Mouse (Mus musculus) thymus, adult 2 months (tissue): Measurements from ENCODE around the gene Olfr1289. TPM values are rescaled to one million over a fixed set of nuclear protein-coding genes. Genes with fewer than 3 reads are reported as not detected.

Experiments
- DNase-seq: peaks from one replicate; pipeline ENCODE4 v3.0.0; 2021
- H3K27ac ChIP-seq: fragments of 200-500 bp; 2 replicates; pipeline ENCODE4 v1.5.1; 2012; ENCODE audit warnings: low read length, control low read depth; ENCODE audit not compliant: control insufficient read depth, insufficient read depth
- H3K27me3 ChIP-seq: fragments of 200-500 bp; 2 replicates; pipeline ENCODE4 v1.6.1; 2012; ENCODE audit warnings: mild to moderate bottlenecking, low read length, moderate library complexity, mixed read lengths; ENCODE audit not compliant: control insufficient read depth, insufficient read depth
- H3K36me3 ChIP-seq: fragments of 200-500 bp; 2 replicates; pipeline ENCODE4 v1.6.1; 2012; ENCODE audit warnings: mild to moderate bottlenecking, low read length, moderate library complexity; ENCODE audit not compliant: control insufficient read depth, insufficient read depth
- H3K4me1 ChIP-seq: fragments of 200-500 bp; replicated peaks from 2 replicates; pipeline ENCODE4 v1.6.1; 2012; ENCODE audit warnings: low read length; ENCODE audit not compliant: control insufficient read depth, insufficient read depth
- H3K4me3 ChIP-seq: fragments of 200-500 bp; 2 replicates; pipeline ENCODE4 v1.5.1; 2012; ENCODE audit warnings: mild to moderate bottlenecking, low read length, control low read depth, moderate library complexity; ENCODE audit not compliant: control insufficient read depth, insufficient read depth
- CTCF ChIP-seq: fragments of 200-500 bp; IDR thresholded peaks from 2 replicates; pipeline ENCODE4 v1.5.1; 2012; ENCODE audit warnings: mild to moderate bottlenecking, control low read depth, low read length, moderate library complexity, borderline replicate concordance; ENCODE audit not compliant: control insufficient read depth, poor library complexity, insufficient read depth; ENCODE audit errors: extremely low read depth
- POLR2A ChIP-seq: fragments of 200-500 bp; IDR thresholded peaks from 2 replicates; pipeline ENCODE4 v1.6.1; 2012; ENCODE audit warnings: mild to moderate bottlenecking, low read length, control low read depth, moderate library complexity; ENCODE audit not compliant: control insufficient read depth, poor library complexity, insufficient read depth; ENCODE audit errors: extremely low read depth
- WGBS: fragments of 180-500 bp; shearing (Covaris S2); methylation state at CpG from one replicate; pipeline ENCODE4 v1.1.7; 2018; 5-methylcytosine and 5-hydroxymethylcytosine counted together
- polyA plus RNA-seq: library from polyadenylated mRNA; depleted of rRNA; stranded (reverse); fragments of >200 nt; gene quantifications from 2 replicates; pipeline ENCODE4 v1.2.3, GENCODE M21; 2012; rRNA removed

The Olfr1289 gene
- polyA plus RNA-seq = not detected in 2 replicates

- Histone ChIP-seq H3K36me3 (no peaks in the 10 kb centered on the region), H3K27ac (no peak within 1 kb of the TSS), H3K4me1 (no peaks in the 10 kb centered on the region), H3K4me3 (no peak within 1 kb of the TSS), H3K27me3 (no peaks in the 10 kb centered on the region)
- TF ChIP-seq POLR2A (no peak), CTCF (no peak)
- no peak for DNase-seq
- WGBS = 79% methylated on average over 1 of the region's 1 CpGs
Measured at GRCm38 (mm10) chr2:111480519-111480918, at the start of gene Olfr1289. TSS of gene Olfr1289 (plus strand) at chr2:111480819.

- no peaks in the 10 kb centered on the region for H3K4me1 ChIP-seq
- no peak within 1 kb of the TSS for H3K27ac ChIP-seq
- no peak within 1 kb of the TSS for H3K4me3 ChIP-seq
- 77% methylated on average over 1 of the region's 1 CpGs for whole genome bisulfite sequencing
- TF ChIP-seq CTCF (no peak), POLR2A (no peak)
- no peaks in the 10 kb centered on the region for H3K27me3 ChIP-seq
- H3K36me3 ChIP-seq = no peaks in the 10 kb centered on the region
- DNase-seq = no peak
Measured at GRCm38 (mm10) chr2:111448842-111449241, 31.8 kb upstream of the Olfr1289 start, which contains the start of gene Olfr1287. TSS of gene Olfr1287 (plus strand) at chr2:111449142.

DNA sequence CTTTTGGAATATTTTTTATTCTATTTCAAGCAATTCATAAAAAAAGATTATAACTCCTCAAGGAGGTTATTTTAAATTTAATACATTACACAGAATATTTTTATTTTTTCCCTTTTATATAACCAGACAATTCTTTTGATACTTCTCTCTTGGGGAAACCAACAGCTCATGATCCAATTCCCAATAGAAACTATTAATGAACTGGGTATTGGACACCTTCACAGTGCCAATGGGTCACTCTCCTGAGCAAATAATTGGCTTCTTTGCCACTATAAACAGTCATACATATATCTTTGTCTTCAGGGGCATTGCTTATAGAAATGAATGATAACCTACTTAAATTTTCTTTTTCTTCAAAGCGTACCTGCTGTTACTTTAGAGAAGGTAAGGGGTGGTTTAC lies 6.8 kb upstream of the Olfr1289 start, which contains the start of gene Olfr1288:
Olfr1288 (plus strand) TSS at position 301 of the 400 bp plus-strand sequence.
- WGBS = 94% methylated on average over 1 of the region's 1 CpGs
- Histone ChIP-seq H3K4me3 (no peak within 1 kb of the TSS), H3K4me1 (no peaks in the 10 kb centered on the region), H3K27ac (no peak within 1 kb of the TSS), H3K36me3 (no peaks in the 10 kb centered on the region), H3K27me3 (no peaks in the 10 kb centered on the region)
- DNase-seq = no peak
- TF ChIP-seq CTCF (no peak), POLR2A (no peak)

GRCm38 (mm10) chr2:111493729-111494128 lies 13.1 kb downstream of the Olfr1289 start, which contains the start of gene Olfr1290:
TSS of gene Olfr1290 (minus strand) at chr2:111493829.
- TF ChIP-seq CTCF (no peak), POLR2A (no peak)
- Histone ChIP-seq H3K27ac (no peak within 1 kb of the TSS), H3K36me3 (no peaks in the 10 kb centered on the region), H3K4me3 (no peak within 1 kb of the TSS), H3K27me3 (no peaks in the 10 kb centered on the region), H3K4me1 (no peaks in the 10 kb centered on the region)
- WGBS = 80% methylated on average over 5 of the region's 5 CpGs
- no peak for DNase-seq

DNA sequence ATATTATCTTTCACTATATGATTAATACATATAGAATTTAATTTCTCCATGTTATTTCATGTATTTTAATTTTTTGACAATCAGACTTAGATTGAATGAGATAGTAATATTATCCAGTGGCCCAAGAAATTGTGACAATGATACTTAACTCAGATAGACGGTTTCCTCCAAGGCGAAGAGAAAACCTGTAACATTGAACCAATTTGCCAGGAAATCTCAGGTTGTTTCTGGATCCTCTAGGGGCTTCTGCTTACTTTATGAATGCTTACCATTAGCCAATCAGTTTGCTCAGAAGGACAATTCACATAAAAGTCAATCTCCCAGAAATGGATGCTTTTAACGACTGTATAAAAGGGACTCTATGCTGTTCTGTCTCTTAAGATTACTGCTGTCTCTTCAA lies 16.3 kb downstream of the Olfr1289 start, which contains the start of gene Olfr1291-ps1:
Olfr1291-ps1 (plus strand) TSS at position 301 of the 400 bp plus-strand sequence.
- no peaks in the 10 kb centered on the region for H3K4me1 ChIP-seq
- no peak within 1 kb of the TSS for H3K4me3 ChIP-seq
- H3K36me3 ChIP-seq = no peaks in the 10 kb centered on the region
- WGBS = 93% methylated on average over 3 of the region's 3 CpGs
- TF ChIP-seq POLR2A = no peak
- TF ChIP-seq CTCF = no peak
- no peak for DNase-seq
- H3K27me3 ChIP-seq = no peaks in the 10 kb centered on the region
- H3K27ac ChIP-seq = no peak within 1 kb of the TSS

DNA sequence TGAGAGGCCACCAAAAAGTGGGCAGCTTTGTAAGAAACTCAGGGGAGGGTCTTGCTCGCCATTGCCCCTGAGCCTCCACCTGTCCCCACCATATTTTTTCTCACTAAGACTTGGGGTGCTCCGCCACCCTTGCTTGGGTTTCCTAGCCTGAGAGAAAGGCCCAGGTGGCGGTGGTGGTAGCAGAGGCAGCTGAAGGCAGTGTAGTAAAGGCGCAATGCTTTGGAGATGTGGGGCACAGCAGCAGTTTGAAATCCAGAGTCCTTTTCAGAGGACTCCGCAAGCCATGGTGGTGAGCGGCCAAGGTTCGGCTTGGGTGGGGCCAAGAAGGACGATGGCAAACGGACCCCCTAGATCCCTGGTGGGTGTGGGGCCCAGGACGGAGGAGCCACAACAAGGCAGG lies 36.8 kb downstream of the Olfr1289 start:
- Histone ChIP-seq H3K27me3 (no peaks in the 10 kb centered on the region), H3K36me3 (no peaks in the 10 kb centered on the region), H3K4me3 (no peak overlapping the region), H3K4me1 (no peaks in the 10 kb centered on the region), H3K27ac (no peak overlapping the region)
- DNase-seq = no peak
- 93% methylated on average over 10 of the region's 10 CpGs for WGBS
- TF ChIP-seq CTCF = no peak

DNA sequence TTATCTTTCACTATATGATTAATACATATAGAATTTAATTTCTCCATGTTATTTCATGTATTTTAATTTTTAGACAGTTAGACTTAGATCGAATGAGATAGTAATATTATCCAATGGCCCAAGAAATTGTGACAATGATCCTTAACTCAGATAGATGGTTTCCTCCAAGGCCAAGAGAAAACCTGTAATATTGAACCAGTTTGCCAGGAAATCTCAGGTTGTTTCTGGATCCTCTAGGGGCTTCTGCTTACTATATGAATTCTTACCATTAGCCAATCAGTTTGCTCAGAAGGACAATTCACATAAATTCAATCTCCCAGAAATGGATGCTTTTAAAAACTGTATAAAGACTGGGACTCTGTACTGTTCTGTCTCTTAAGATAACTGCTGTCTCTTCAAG lies 44.3 kb downstream of the Olfr1289 start, which contains the start of gene Olfr1293-ps:
Olfr1293-ps (plus strand) TSS at position 301 of the 400 bp plus-strand sequence.
- TF ChIP-seq POLR2A (no peak), CTCF (no peak)
- no peaks in the 10 kb centered on the region for H3K27me3 ChIP-seq
- H3K4me3 ChIP-seq = no peak within 1 kb of the TSS
- H3K4me1 ChIP-seq = no peaks in the 10 kb centered on the region
- no peaks in the 10 kb centered on the region for H3K36me3 ChIP-seq
- no peak within 1 kb of the TSS for H3K27ac ChIP-seq
- WGBS = 91% methylated on average over 1 of the region's 1 CpGs
- no peak for DNase-seq

Other genes with a start within 250 kb of the Olfr1289 start
- not detected in 2 replicates for gene Olfr1275, start 245.5 kb upstream of the Olfr1289 start, polyA plus RNA-seq
- gene Olfr1276, start 226.3 kb upstream of the Olfr1289 start, polyA plus RNA-seq = not detected in 2 replicates
- gene Olfr1277, start 206.7 kb upstream of the Olfr1289 start, polyA plus RNA-seq = not detected in 2 replicates
- not detected in 2 replicates for gene Olfr1278, start 190.7 kb upstream of the Olfr1289 start, polyA plus RNA-seq
- not detected in 2 replicates for gene Olfr1279, start 180.2 kb upstream of the Olfr1289 start, polyA plus RNA-seq
- not detected in 2 replicates for gene Olfr1280, start 166.8 kb upstream of the Olfr1289 start, polyA plus RNA-seq
- gene Olfr1281, start 154.3 kb upstream of the Olfr1289 start, polyA plus RNA-seq = not detected in 2 replicates
- not detected in 2 replicates for gene Olfr1282, start 144.7 kb upstream of the Olfr1289 start, polyA plus RNA-seq
- not detected in 2 replicates for gene Olfr1283, start 114.0 kb upstream of the Olfr1289 start, polyA plus RNA-seq
- gene Olfr1284, start 105.3 kb upstream of the Olfr1289 start, polyA plus RNA-seq = not detected in 2 replicates
- gene Olfr1286, start 57.7 kb upstream of the Olfr1289 start, polyA plus RNA-seq = not detected in 2 replicates
- gene Olfr1287, start 31.7 kb upstream of the Olfr1289 start, polyA plus RNA-seq = not detected in 2 replicates
- gene Olfr1288, start 6.7 kb upstream of the Olfr1289 start, polyA plus RNA-seq = not detected in 2 replicates
- gene Olfr1290, start 13.0 kb downstream of the Olfr1289 start, polyA plus RNA-seq = not detected in 2 replicates
- not detected in 2 replicates for gene Olfr1291-ps1, start 16.4 kb downstream of the Olfr1289 start, polyA plus RNA-seq
- not detected in 2 replicates for gene Olfr1293-ps, start 44.4 kb downstream of the Olfr1289 start, polyA plus RNA-seq
- not detected in 2 replicates for gene Olfr1294, start 59.5 kb downstream of the Olfr1289 start, polyA plus RNA-seq
- not detected in 2 replicates for gene Olfr1295, start 88.9 kb downstream of the Olfr1289 start, polyA plus RNA-seq
- gene Olfr1297, start 145.7 kb downstream of the Olfr1289 start, polyA plus RNA-seq = not detected in 2 replicates
- not detected in 2 replicates for gene Olfr1298, start 168.4 kb downstream of the Olfr1289 start, polyA plus RNA-seq
- gene Olfr1299, start 180.6 kb downstream of the Olfr1289 start, polyA plus RNA-seq = not detected in 2 replicates